Mouse (Mus musculus) ES-E14 (cell line): ENCODE data around the gene H2-Oa.

Experiments
- CHD2 ChIP-seq: IDR thresholded peaks from 2 replicates; pipeline ENCODE4 v1.6.1; 2014; ENCODE audit warnings: mild to moderate bottlenecking, low read depth, low read length, inconsistent platforms
- HCFC1 ChIP-seq: IDR thresholded peaks from 2 replicates; pipeline ENCODE4 v1.6.1; 2012; ENCODE audit warnings: low read length, inconsistent platforms, borderline replicate concordance; ENCODE audit not compliant: insufficient read depth
- MAFK ChIP-seq: IDR thresholded peaks from 2 replicates; pipeline ENCODE4 v1.6.1; 2014; ENCODE audit warnings: mild to moderate bottlenecking, low read depth, low read length, inconsistent platforms; ENCODE audit not compliant: insufficient read depth
- ZNF384 ChIP-seq: IDR thresholded peaks from 2 replicates; pipeline ENCODE4 v1.6.1; 2012; ENCODE audit warnings: low read depth, low read length, inconsistent platforms

GRCm38 (mm10) chr17:34118873-34119248 lies 26.7 kb downstream of the H2-Oa start:
- TF ChIP-seq CHD2 (no peak), ZNF384 (no peak), MAFK (no peak), HCFC1 (no peak)
